Mouse (Mus musculus) heart, embryonic 11.5 days (tissue): ENCODE results near the gene Ccl24. TPM values are rescaled to one million over a fixed set of nuclear protein-coding genes. Genes with fewer than 3 reads are reported as not detected.
"Not testable (repeated sequence)": the region's sequence is repeated elsewhere in the genome, so short reads cannot be mapped to it uniquely, and the experiment has no call there.

Source experiments
- ATAC-seq: fragments of 200-750 bp; cut with Nextera tagmentation; replicated peaks from 2 replicates; pipeline ENCODE4 v1.8.0; 2017; ENCODE audit warnings: moderate library complexity; ENCODE audit not compliant: insufficient number of reproducible peaks, low FRiP score, low TSS enrichment
- H3K27ac ChIP-seq: fragments of 300-500 bp; sonication (generic); 2 replicates; pipeline ENCODE4 v1.5.1; 2014; ENCODE audit warnings: mild to moderate bottlenecking, low read depth, low read length
- H3K27me3 ChIP-seq: fragments of 300-500 bp; sonication (generic); 2 replicates; pipeline ENCODE4 v1.6.1; 2014; ENCODE audit warnings: mild to moderate bottlenecking, low read length, mixed read lengths; ENCODE audit not compliant: control insufficient read depth, insufficient read depth
- H3K36me3 ChIP-seq: fragments of 300-500 bp; sonication (generic); 2 replicates; pipeline ENCODE4 v1.6.1; 2014; ENCODE audit warnings: mild to moderate bottlenecking, low read length, moderate library complexity, mixed read lengths; ENCODE audit not compliant: control insufficient read depth, insufficient read depth
- H3K4me1 ChIP-seq: fragments of 300-500 bp; sonication (generic); 2 replicates; pipeline ENCODE4 v1.6.1; 2014; ENCODE audit warnings: low read length; ENCODE audit not compliant: control insufficient read depth, insufficient read depth
- H3K4me2 ChIP-seq: fragments of 300-500 bp; sonication (generic); 2 replicates; pipeline ENCODE4 v1.6.1; 2014; ENCODE audit warnings: mild to moderate bottlenecking, moderate library complexity
- H3K4me3 ChIP-seq: fragments of 300-500 bp; sonication (generic); 2 replicates; pipeline ENCODE4 v1.5.1; 2014; ENCODE audit warnings: low read depth, low read length
- H3K9ac ChIP-seq: fragments of 300-500 bp; sonication (generic); 2 replicates; pipeline ENCODE4 v1.6.1; 2014; ENCODE audit warnings: mild to moderate bottlenecking, low read depth, low read length, moderate library complexity
- H3K9me3 ChIP-seq: fragments of 300-500 bp; sonication (generic); replicated peaks from 2 replicates; pipeline ENCODE4 v1.6.1; 2016; ENCODE audit warnings: low read length; ENCODE audit not compliant: control insufficient read depth
- WGBS: fragments of 180-500 bp; shearing (Covaris S2); extraction: QIAGEN DNeasy Blood & Tissue Kit; methylation state at CpG from one replicate; pipeline ENCODE4 v1.1.7; 2014; ENCODE audit not compliant: insufficient replicate concordance; 5-methylcytosine and 5-hydroxymethylcytosine counted together
- polyA plus RNA-seq: library from polyadenylated mRNA; unstranded; fragments of >200 nt; fragmentation: Nextera tagmentation; extraction: Ambion mirVana; gene quantifications from 2 replicates; pipeline ENCODE4 v1.2.1, GENCODE M21; 2014

Ccl24 gene
- 0.93 TPM in 1 of 2 replicates, not detected in the other for polyA plus RNA-seq

GRCm38 (mm10) chr5:135573006-135573405, at the start of gene Ccl24:
Gene Ccl24 (minus strand): TSS chr5:135573049.
- Histone ChIP-seq H3K9me3 (no peaks in the 10 kb centered on the region), H3K27ac (no peak within 1 kb of the TSS), H3K4me2 (no peak within 1 kb of the TSS), H3K4me1 (no peaks in the 10 kb centered on the region), H3K4me3 (no peak within 1 kb of the TSS), H3K9ac (no peak within 1 kb of the TSS), H3K27me3 (no peaks in the 10 kb centered on the region), H3K36me3 (no peaks in the 10 kb centered on the region)
- ATAC-seq, result no peak
- WGBS, result 85% methylated on average over 6 of the region's 6 CpGs

GRCm38 (mm10) chr5:135621725-135622124, 48.9 kb upstream of the Ccl24 start:
- ATAC-seq, result no peak
- Histone ChIP-seq H3K9ac (no peak overlapping the region), H3K4me1 (no peaks in the 10 kb centered on the region), H3K9me3 (no peaks in the 10 kb centered on the region), H3K4me2 (no peak overlapping the region), H3K4me3 (no peak overlapping the region), H3K36me3 (no peaks in the 10 kb centered on the region), H3K27ac (no peak overlapping the region), H3K27me3 (no peaks in the 10 kb centered on the region)
- 67% methylated on average over 10 of the region's 10 CpGs for WGBS

DNA sequence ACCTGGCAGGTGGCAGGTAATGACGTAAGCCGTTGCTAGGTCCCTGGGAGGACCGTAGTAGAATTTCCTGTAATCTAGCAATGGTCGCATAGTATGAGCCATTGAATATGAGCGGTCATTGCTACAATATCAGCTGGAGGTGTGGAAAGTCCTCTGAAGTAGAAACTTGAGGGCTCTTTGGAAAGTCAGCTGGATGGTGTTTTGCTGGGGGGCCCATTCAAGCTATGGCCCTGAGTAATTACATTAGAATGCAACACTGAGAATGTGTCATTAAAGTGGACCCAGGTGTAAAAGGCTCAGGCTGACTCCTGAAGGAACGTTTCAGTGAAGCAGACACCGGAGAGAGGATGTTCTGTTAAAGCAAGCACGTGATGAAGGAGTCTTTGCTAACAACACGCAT, 47.7 kb upstream of the Ccl24 start:
- Histone ChIP-seq H3K4me3 (no peak overlapping the region), H3K4me2 (no peak overlapping the region), H3K9ac (no peak overlapping the region), H3K36me3 (no peaks in the 10 kb centered on the region), H3K27ac (no peak overlapping the region), H3K9me3 (no peaks in the 10 kb centered on the region), H3K4me1 (no peaks in the 10 kb centered on the region), H3K27me3 (no peaks in the 10 kb centered on the region)
- WGBS, result 84% methylated on average over 9 of the region's 9 CpGs
- no peak for ATAC-seq

GRCm38 (mm10) chr5:135619741-135620140, 46.9 kb upstream of the Ccl24 start:
- ATAC-seq, H3K4me3 ChIP-seq, H3K36me3 ChIP-seq, H3K9ac ChIP-seq, H3K27me3 ChIP-seq, H3K27ac ChIP-seq, H3K4me1 ChIP-seq, H3K9me3 ChIP-seq, H3K4me2 ChIP-seq: not testable (repeated sequence)
- WGBS, result 84% methylated on average over 10 of the region's 10 CpGs

- no peak for ATAC-seq
- Histone ChIP-seq H3K9me3 (no peaks in the 10 kb centered on the region; the same call in 1 of the 2 replicates), H3K9ac (no peak overlapping the region), H3K27ac (no peak overlapping the region), H3K36me3 (no peaks in the 10 kb centered on the region), H3K4me3 (no peak overlapping the region), H3K4me2 (no peak overlapping the region), H3K27me3 (no peaks in the 10 kb centered on the region), H3K4me1 (no peaks in the 10 kb centered on the region)
- 65% methylated on average over 4 of the region's 4 CpGs for WGBS
These were observed 36.9 kb upstream of the Ccl24 start for GRCm38 (mm10) chr5:135609794-135610193.

- Histone ChIP-seq H3K4me1 (no peaks in the 10 kb centered on the region), H3K9me3 (no peaks in the 10 kb centered on the region; the same call in 1 of the 2 replicates), H3K4me2 (no peak overlapping the region), H3K36me3 (no peaks in the 10 kb centered on the region), H3K27ac (no peak overlapping the region), H3K4me3 (no peak overlapping the region), H3K9ac (no peak overlapping the region), H3K27me3 (no peaks in the 10 kb centered on the region)
- no peak for ATAC-seq
- WGBS, result 24% methylated on average over 1 of the region's 1 CpGs
These were observed 34.7 kb upstream of the Ccl24 start for GRCm38 (mm10) chr5:135607581-135607980.

- H3K4me3 ChIP-seq, H3K9ac ChIP-seq, H3K27ac ChIP-seq, H3K4me1 ChIP-seq, ATAC-seq, H3K9me3 ChIP-seq, H3K4me2 ChIP-seq, H3K27me3 ChIP-seq, H3K36me3 ChIP-seq: not testable (repeated sequence)
- no CpG with 5 or more reads among the region's 1 CpGs for WGBS
These were observed 33.9 kb upstream of the Ccl24 start for GRCm38 (mm10) chr5:135606717-135607116.

DNA sequence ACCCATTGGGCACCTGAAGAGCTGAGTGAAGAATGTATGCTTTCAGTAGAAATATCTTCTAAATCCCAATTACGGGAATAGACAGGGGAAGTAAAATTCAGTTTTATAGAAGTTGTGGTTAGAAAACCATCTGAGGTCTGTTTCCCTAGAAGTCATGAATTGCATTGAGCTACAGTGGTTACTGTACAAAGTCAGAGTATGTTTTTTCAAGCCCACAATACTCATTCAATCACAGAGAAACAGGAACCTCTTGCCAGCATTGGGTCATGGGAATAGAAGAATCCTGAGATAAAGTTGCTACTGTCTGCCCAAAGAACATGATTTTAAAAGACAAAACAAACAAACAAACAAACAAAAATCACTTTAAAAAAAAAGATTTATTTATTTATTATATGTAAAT, 31.8 kb upstream of the Ccl24 start:
- H3K4me2 ChIP-seq, H3K4me3 ChIP-seq, H3K4me1 ChIP-seq, ATAC-seq, H3K27ac ChIP-seq, H3K9ac ChIP-seq, H3K9me3 ChIP-seq, H3K27me3 ChIP-seq, H3K36me3 ChIP-seq: not testable (repeated sequence)
- no CpG with 5 or more reads among the region's 1 CpGs for WGBS

DNA sequence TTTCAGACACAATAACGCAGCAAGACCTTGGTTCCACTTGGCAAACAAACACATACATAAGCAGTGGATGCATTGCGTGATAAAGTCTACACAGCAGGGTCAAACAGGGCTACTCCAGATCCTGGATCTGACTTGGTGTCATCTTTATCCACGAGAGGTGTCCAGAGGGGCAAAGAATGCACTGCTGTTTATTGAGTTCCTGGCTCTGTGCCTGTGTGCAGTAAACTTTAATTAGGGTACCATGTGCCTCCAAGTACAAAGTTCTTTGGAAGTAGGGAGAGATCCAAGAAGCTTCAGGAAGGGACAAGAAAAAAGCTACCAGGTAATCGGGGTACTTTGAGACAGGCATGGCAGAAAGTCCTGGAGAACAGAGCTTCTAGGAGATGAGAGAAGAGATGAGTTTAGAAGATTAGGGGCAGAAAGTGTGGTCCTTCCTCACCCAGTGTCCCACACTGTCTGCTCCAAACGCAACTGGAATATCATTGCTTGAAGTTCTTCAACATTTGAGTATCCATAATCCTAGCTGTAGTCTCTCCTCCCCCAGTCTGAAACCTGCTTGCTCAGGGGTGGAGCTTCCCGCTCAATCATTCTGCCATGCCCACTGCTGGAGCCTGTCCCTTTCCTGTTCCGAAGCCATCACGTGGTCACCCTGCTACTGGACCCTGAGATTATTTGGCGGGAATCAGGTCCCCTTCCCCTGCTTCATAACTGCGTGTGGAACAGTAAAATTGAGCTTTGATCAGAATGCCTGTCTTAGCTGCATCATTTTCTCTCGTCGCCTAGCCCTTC, 17.3 kb upstream of the Ccl24 start:
- no peak overlapping the region for H3K27ac ChIP-seq
- H3K27me3 ChIP-seq, result no peaks in the 10 kb centered on the region
- no peaks in the 10 kb centered on the region for H3K36me3 ChIP-seq
- no peaks in the 10 kb centered on the region; the same call in 1 of the 2 replicates for H3K9me3 ChIP-seq
- H3K4me1 ChIP-seq, result no peaks in the 10 kb centered on the region
- WGBS, result 68% methylated on average over 10 of the region's 12 CpGs
- ATAC-seq, result no peak
- no peak overlapping the region for H3K4me3 ChIP-seq
- H3K9ac ChIP-seq, result no peak overlapping the region
- no peak overlapping the region for H3K4me2 ChIP-seq
